Mouse (Mus musculus) left cerebral cortex, postnatal 36 days (tissue): ENCODE data around the gene Psme3. TPM values are rescaled to one million over a fixed set of nuclear protein-coding genes. Genes with fewer than 3 reads are reported as not detected.

ENCODE experiments used
- DNase-seq, 2 experiments: peaks; one replicate each; pipeline ENCODE4 v3.0.0; 2021 to 2022; ENCODE audit warnings: low spot score in 2 of 2, mixed read lengths in 1 of 2
- intact Hi-C: fragments of 180-260 bp; cut with DNase I; formaldehyde crosslinking; loops from one replicate; pipeline ENCODE4 v1.15.1; 2025
- microRNA-seq: library from miRNA; unstranded; fragments of <30 nt; microRNA quantifications from one replicate; pipeline ENCODE4 v1.2.0, GENCODE M21; 2022
- total RNA-seq, 2 experiments: library from RNA; stranded (reverse); gene quantifications; 2 replicates each; pipeline ENCODE4 v1.2.3; 2021

Psme3 gene
- total RNA-seq, 2 experiments from 2014 or later = 114 to 133 TPM

DNA sequence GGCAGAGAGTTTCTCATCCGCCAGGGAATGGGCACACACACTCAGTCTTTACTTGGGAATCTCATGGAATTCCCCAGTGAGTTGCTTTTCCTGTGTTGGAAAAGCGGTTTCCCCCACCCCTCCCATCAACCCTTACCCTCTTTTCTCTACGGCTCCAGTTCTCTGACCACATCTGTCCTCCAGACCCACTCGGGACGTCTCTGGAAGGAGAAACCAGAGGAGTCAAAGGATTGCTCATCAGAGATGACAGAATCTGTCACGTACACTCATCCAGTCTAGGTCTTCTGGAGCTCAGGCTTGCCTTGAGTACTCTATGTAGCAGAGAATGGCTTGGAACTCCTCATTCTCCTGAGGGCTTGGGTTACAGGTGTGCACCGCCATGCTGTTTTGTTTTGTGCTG is 32.8 kb downstream of the Psme3 start:
- intact Hi-C loops = no loop called here
- no peak for DNase-seq

DNA sequence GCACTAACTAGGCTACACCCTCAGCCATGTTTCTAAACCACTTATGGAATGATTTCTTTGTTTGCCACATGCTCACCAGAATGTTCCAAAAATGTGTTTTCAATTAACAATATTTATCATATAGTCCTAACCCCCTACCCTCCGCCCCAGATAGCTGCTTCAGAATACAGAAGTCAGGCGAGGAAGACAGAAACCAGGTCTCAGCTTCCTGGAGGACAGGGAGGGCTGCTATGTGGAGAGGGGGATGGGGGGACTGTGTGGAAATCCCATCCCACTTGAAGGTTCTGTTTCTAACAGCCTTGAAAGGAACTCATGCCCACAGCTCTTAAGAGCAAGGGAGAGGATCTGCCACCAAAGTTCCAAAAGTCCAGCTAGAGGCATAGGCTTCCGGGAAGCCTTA is 33.2 kb downstream of the Psme3 start:
- intact Hi-C loops = no loop called here
- DNase-seq = no peak

- intact Hi-C loops = no loop called here
Measured at GRCm38 (mm10) chr11:101351100-101351720, 35.2 kb downstream of the Psme3 start.

GRCm38 (mm10) chr11:101351721-101352111 is 35.7 kb downstream of the Psme3 start:
- intact Hi-C loops = no loop called here
- no peak for DNase-seq

More at GRCm38 (mm10) chr11:101351100-101351720, 35.2 kb downstream of the Psme3 start:
- no peak for DNase-seq

- no peak for DNase-seq
- intact Hi-C loops = no loop called here
Measured at GRCm38 (mm10) chr11:101353436-101353835, 37.4 kb downstream of the Psme3 start.

DNA sequence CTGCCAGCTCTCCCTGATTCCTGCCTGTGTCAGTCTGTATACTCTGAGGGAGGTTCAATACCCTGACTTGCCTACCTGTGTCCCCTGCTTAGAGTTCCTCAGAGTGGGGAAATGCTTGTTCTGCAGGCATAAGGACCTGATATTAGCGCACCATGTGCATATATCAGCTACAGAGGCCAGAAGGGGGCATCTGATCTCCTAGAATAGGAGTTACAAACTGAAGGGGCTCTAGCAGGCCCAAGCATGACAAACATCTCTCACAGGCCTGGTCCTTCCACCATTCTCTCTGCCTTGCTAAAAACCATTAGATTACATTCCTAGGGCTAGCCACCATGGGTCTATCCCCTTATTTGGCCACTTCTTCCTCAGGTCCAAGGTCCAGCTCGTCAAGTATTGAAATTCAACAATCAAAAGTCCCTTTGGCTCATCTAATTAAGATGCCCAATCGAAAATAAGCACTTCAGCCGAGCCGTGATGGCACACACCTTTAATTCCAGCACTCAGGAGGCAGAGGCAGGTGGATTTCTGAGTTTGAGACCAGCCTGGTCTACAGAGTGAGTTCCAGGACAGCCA is 38.5 kb downstream of the Psme3 start:
- no peak for DNase-seq
- intact Hi-C loops = no loop called here

DNA sequence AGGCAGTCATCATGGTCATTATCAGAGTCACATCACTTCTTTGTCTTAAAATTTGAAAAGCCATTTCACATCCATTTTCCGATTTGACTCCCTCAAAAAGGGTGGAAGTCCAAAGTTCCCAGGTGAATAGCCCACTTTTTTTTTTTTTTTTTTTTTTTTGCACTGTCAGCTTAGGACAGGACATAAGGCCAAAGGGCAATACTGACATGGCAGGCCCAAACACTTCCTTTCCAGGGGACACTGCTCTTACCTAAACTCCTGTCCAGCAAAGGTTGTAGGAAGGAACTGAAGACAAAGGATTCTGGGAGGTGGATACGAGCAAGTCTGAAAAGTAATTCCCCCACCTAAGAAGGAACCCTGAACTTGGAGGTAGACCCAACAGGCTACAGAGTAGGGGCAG is 39.9 kb downstream of the Psme3 start:
- intact Hi-C loops = no loop called here
- no peak for DNase-seq

GRCm38 (mm10) chr11:101357505-101358182 is 41.6 kb downstream of the Psme3 start:
- no peak for DNase-seq

DNA sequence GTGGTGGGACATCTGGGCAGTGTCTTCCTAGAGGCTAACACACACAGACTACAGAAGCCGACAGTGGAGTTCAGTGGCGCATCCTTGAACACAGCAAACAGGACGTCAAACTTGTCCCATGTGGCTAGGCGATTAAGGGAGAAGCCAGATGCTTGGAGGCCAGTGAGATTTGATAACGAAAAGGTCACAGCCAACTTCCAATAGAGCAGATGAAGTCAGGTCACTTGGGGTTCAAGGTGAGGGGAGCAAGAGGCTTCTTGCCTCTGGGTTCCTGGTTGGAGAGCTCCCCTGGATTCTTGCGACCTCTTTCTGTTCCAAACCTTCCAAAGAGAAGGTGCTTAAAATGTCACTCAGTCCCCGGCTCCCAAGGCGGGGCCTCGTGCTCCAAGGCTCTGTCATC is 43.8 kb downstream of the Psme3 start:
- no peak for DNase-seq
- intact Hi-C loops = no loop called here

More at GRCm38 (mm10) chr11:101357505-101358182, 41.6 kb downstream of the Psme3 start:
- intact Hi-C loops = no loop called here

GRCm38 (mm10) chr11:101360651-101361113 is 44.7 kb downstream of the Psme3 start:
- DNase-seq = no peak
- intact Hi-C loops = no loop called here

- intact Hi-C loops = no loop called here
- DNase-seq = no peak
Measured at GRCm38 (mm10) chr11:101364531-101364931, 48.5 kb downstream of the Psme3 start.

- intact Hi-C loops = no loop called here
- no peak for DNase-seq
Measured at GRCm38 (mm10) chr11:101367326-101367935, 51.4 kb downstream of the Psme3 start, which contains the start of gene G6pc. Gene G6pc (plus strand): TSS chr11:101367561.

DNA sequence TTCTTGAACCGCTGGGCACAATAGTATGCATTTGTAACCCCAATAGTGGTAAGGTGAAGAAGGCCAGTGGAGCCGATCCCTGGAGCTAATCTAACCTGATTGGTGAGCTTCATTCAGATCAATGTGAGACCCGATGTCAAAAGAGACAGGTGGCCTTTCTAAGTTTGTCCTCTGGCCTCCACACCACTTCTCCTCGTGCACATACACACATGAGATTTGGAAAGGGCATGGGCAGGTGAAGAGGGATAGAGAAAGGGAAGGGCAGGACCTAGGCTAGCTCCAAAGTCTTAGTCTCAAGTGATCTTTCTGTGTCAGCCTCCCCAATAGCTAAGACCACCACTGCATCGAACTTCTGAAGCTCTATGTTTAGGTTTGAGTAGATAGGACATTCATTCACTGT is 54.1 kb downstream of the Psme3 start:
- intact Hi-C loops = no loop called here
- no peak for DNase-seq

Small RNA genes within 50 kb of the gene (microRNA-seq; reads per million reads assigned to microRNA genes)
- not detected for gene Gm25593

Other genes starting within 250 kb of the Psme3 start
- 1 to 10 TPM; 8.8 to 9.1 TPM for gene Naglu, start 246.2 kb upstream of the Psme3 start, total RNA-seq
- gene Hsd17b1, start 237.8 kb upstream of the Psme3 start, total RNA-seq = under 1 TPM; 0.70 to 0.79 TPM
- gene Coasy, start 233.6 kb upstream of the Psme3 start, total RNA-seq = 10 to 100 TPM; 22.7 to 26.3 TPM
- gene Mlx, start 228.9 kb upstream of the Psme3 start, total RNA-seq = 10 to 100 TPM; 38.9 to 41.8 TPM
- 1 to 10 TPM; 2.1 to 3.1 TPM for gene Psmc3ip, start 220.8 kb upstream of the Psme3 start, total RNA-seq
- gene Retreg3, start 196.3 kb upstream of the Psme3 start, total RNA-seq = 10 to 100 TPM; 53.8 to 58.0 TPM
- 10 to 100 TPM; 45.7 to 49.2 TPM for gene Tubg1, start 196.3 kb upstream of the Psme3 start, total RNA-seq
- 10 to 100 TPM; 49.7 to 62.4 TPM for gene Tubg2, start 160.3 kb upstream of the Psme3 start, total RNA-seq
- 100 to 1,000 TPM; 167 to 172 TPM for gene Cntnap1, start 145.7 kb upstream of the Psme3 start, total RNA-seq
- 10 to 100 TPM; 12.3 TPM for gene Plekhh3, start 144.9 kb upstream of the Psme3 start, total RNA-seq
- under 1 TPM in 1 of 2 experiments, not detected in 1; 0.37 TPM for gene Ccr10, start 140.8 kb upstream of the Psme3 start, total RNA-seq
- gene Ezh1, start 89.8 kb upstream of the Psme3 start, total RNA-seq = 10 to 100 TPM; 47.8 to 52.1 TPM
- gene Ramp2, start 70.2 kb upstream of the Psme3 start, total RNA-seq = 10 to 100 TPM; 33.2 to 39.4 TPM
- 10 to 100 TPM; 62.0 to 63.0 TPM for gene Vps25, start 62.5 kb upstream of the Psme3 start, total RNA-seq
- 1 to 10 TPM; 4.3 to 8.4 TPM for gene Wnk4, start 55.6 kb upstream of the Psme3 start, total RNA-seq
- under 1 TPM; 0.42 to 0.84 TPM for gene Cntd1, start 37.2 kb upstream of the Psme3 start, total RNA-seq
- gene Coa3, start 37.1 kb upstream of the Psme3 start, total RNA-seq = 100 to 1,000 TPM in 1 of 2 experiments, 10 to 100 TPM in 1; 97.7 to 112 TPM
- 100 to 1,000 TPM; 206 to 237 TPM for gene Becn1, start 13.9 kb upstream of the Psme3 start, total RNA-seq
- 1 to 10 TPM; 4.4 to 7.2 TPM for gene Aoc2, start 8.8 kb downstream of the Psme3 start, total RNA-seq
- under 1 TPM; 0.76 to 0.79 TPM for gene Aoc3, start 14.4 kb downstream of the Psme3 start, total RNA-seq
- gene G6pc, start 51.3 kb downstream of the Psme3 start, total RNA-seq = not detected
- gene Aarsd1, start 101.4 kb downstream of the Psme3 start, total RNA-seq = 10 to 100 TPM; 42.1 to 45.6 TPM
- 1 to 10 TPM; 5.5 to 7.6 TPM for gene Gm27029, start 108.6 kb downstream of the Psme3 start, total RNA-seq
- gene Rundc1, start 108.9 kb downstream of the Psme3 start, total RNA-seq = 10 to 100 TPM; 32.7 to 40.6 TPM
- 1 to 10 TPM; 3.3 to 4.7 TPM for gene Ptges3l, start 109.1 kb downstream of the Psme3 start, total RNA-seq
- gene Rpl27, start 126.1 kb downstream of the Psme3 start, total RNA-seq = 10 to 100 TPM; 32.6 to 46.9 TPM
- 1 to 10 TPM; 3.2 to 3.4 TPM for gene Ifi35, start 132.2 kb downstream of the Psme3 start, total RNA-seq
- gene Rnd2, start 148.8 kb downstream of the Psme3 start, total RNA-seq = 100 to 1,000 TPM; 139 to 164 TPM
- 10 to 100 TPM; 33.9 to 36.1 TPM for gene Vat1, start 150.0 kb downstream of the Psme3 start, total RNA-seq
- gene Brca1, start 235.7 kb downstream of the Psme3 start, total RNA-seq = 1 to 10 TPM in 1 of 2 experiments, under 1 TPM in 1; 0.96 to 1.0 TPM
- gene Nbr1, start 235.9 kb downstream of the Psme3 start, total RNA-seq = 100 to 1,000 TPM; 131 to 145 TPM